Mouse (Mus musculus) ES-E14 (cell line): ENCODE results near the gene Olfr340. TPM values are rescaled to one million over a fixed set of nuclear protein-coding genes. Genes with fewer than 3 reads are reported as not detected.
A peak's percentile ranks its signal among the peaks of the same experiment; 100 is the strongest.
"Not testable (repeated sequence)": the region's sequence is repeated elsewhere in the genome, so short reads cannot be mapped to it uniquely, and the experiment has no call there.

Experiments
- DNase-seq: peaks from one replicate; pipeline ENCODE4 v3.0.0-alpha.2; 2013; ENCODE audit warnings: low read depth, low spot score
- H3K27ac ChIP-seq: 2 replicates; pipeline ENCODE4 v1.5.1; 2012; ENCODE audit warnings: low read depth, mild to moderate bottlenecking, low read length, moderate library complexity, mixed read lengths; ENCODE audit not compliant: poor library complexity, insufficient read depth, severe bottlenecking
- H3K36me3 ChIP-seq: 2 replicates; pipeline ENCODE4 v1.6.1; 2012; ENCODE audit warnings: mild to moderate bottlenecking, low read length, moderate library complexity, mixed read lengths; ENCODE audit not compliant: control insufficient read depth, poor library complexity, insufficient read depth, severe bottlenecking
- H3K4me1 ChIP-seq, 2 experiments: fragments of 150-350 bp in 1 of 2; sonication (generic) in 1 of 2; 2 replicates each; pipeline ENCODE4 v1.6.1; 2012; ENCODE audit warnings: low read length in 2 of 2, mild to moderate bottlenecking in 1 of 2, mixed read lengths in 1 of 2; ENCODE audit not compliant: control insufficient read depth in 2 of 2, insufficient read depth in 2 of 2, poor library complexity in 1 of 2
- H3K4me3 ChIP-seq, 2 experiments: fragments of 150-350 bp in 1 of 2; sonication (generic) in 1 of 2; 2 replicates each; pipeline ENCODE4 v1.5.1; 2012; ENCODE audit warnings: low read length in 2 of 2, low read depth in 1 of 2, mild to moderate bottlenecking in 1 of 2, mixed read lengths in 1 of 2; ENCODE audit not compliant: insufficient read depth in 1 of 2, poor library complexity in 1 of 2, severe bottlenecking in 1 of 2
- H3K9ac ChIP-seq: 2 replicates; pipeline ENCODE4 v1.6.1; 2012; ENCODE audit warnings: low read depth, mild to moderate bottlenecking, low read length, mixed read lengths; ENCODE audit not compliant: poor library complexity, insufficient read depth, severe bottlenecking
- H3K9me3 ChIP-seq: fragments of 150-350 bp; sonication (generic); 2 replicates; pipeline ENCODE4 v1.6.1; 2012; ENCODE audit warnings: low read depth, mild to moderate bottlenecking, low read length; ENCODE audit not compliant: control insufficient read depth, insufficient read depth
- CHD2 ChIP-seq: IDR thresholded peaks from 2 replicates; pipeline ENCODE4 v1.6.1; 2014; ENCODE audit warnings: mild to moderate bottlenecking, low read depth, low read length, inconsistent platforms
- HCFC1 ChIP-seq: IDR thresholded peaks from 2 replicates; pipeline ENCODE4 v1.6.1; 2012; ENCODE audit warnings: low read length, inconsistent platforms, borderline replicate concordance; ENCODE audit not compliant: insufficient read depth
- MAFK ChIP-seq: IDR thresholded peaks from 2 replicates; pipeline ENCODE4 v1.6.1; 2014; ENCODE audit warnings: mild to moderate bottlenecking, low read depth, low read length, inconsistent platforms; ENCODE audit not compliant: insufficient read depth
- ZC3H11A ChIP-seq: IDR thresholded peaks from 2 replicates; pipeline ENCODE4 v1.6.1; 2012; ENCODE audit warnings: low read depth, mild to moderate bottlenecking, inconsistent platforms, low read length, borderline replicate concordance
- ZNF384 ChIP-seq: IDR thresholded peaks from 2 replicates; pipeline ENCODE4 v1.6.1; 2012; ENCODE audit warnings: low read depth, low read length, inconsistent platforms
- in situ Hi-C, 2 experiments: fragments of 600-800 bp; cut with MboI; formaldehyde crosslinking; loops; one replicate each; pipeline ENCODE4 v1.15.1; 2025; ENCODE audit warnings: low sequenced_read_pairs in 2 of 2, inconsistent platforms in 1 of 2; ENCODE audit not compliant: unreplicated experiment in 2 of 2
- total RNA-seq: library from RNA; depleted of rRNA; stranded (reverse); fragments of 300-350 nt; gene quantifications from 2 replicates; pipeline ENCODE4 v1.2.3, GENCODE M21; 2012; rRNA removed

The Olfr340 gene
- total RNA-seq = 0.69 TPM in 1 of 2 replicates, not detected in the other

DNA sequence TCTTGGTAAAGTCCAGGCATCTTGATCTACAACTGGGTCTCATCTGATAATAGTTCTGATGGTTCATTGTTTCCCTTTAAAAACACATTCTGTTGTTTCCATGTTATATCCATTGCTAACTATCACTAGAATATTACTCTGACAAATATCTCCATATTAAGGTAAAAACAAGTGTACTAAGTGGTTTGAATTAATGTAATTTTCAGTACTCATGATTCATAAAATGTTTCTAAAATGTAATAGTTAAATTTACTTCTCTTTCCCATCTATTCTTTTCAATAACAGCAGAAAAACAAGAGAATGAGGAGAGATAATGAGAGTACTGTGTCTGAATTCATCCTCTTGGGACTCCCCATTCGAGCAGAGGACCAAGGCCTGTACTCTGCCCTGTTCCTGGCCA lies at the start of gene Olfr340:
Gene Olfr340 (plus strand): TSS at position 301 of the 400 bp plus-strand sequence.
- TF ChIP-seq CHD2 (no peak), HCFC1 (no peak), ZC3H11A (no peak), ZNF384 (no peak), MAFK (no peak)
- in situ Hi-C loops = no loop called here
- no peak for DNase-seq
- H3K27ac ChIP-seq = no peak within 1 kb of the TSS
- H3K4me3 ChIP-seq = no peak within 1 kb of the TSS
- no peak within 1 kb of the TSS for H3K9ac ChIP-seq
- no peaks in the 10 kb centered on the region for H3K36me3 ChIP-seq
- no peaks in the 10 kb centered on the region for H3K4me1 ChIP-seq
- 0 out of 2 replicates have a peak, but pooled peaks cover 2% of the 10 kb centered on the region for H3K9me3 ChIP-seq

DNA sequence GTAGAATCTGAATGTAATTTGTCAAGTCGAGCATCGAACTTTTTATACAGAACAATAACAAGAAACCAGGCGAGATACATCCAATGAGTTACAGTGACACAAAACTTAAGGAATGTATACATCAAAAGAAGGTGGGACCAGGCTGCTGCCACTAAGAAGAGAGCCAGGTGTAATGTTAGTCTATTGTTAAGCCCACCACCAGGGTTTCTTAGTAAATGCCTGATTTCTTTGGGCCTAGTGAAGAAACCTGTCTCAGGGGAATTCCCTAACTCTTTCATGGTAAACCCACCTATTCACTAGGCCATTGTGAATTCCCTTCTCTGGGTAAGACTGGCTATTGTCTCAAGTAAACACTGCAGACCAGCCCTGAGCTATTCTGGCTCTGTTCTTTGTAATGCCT lies 37.2 kb upstream of the Olfr340 start:
- H3K4me1 ChIP-seq, H3K36me3 ChIP-seq, in situ Hi-C loops, H3K9me3 ChIP-seq, H3K4me3 ChIP-seq, H3K9ac ChIP-seq: not testable (repeated sequence)
- peak overlapping the region; percentile 84; the same call in 1 of the 2 replicates for H3K27ac ChIP-seq
- peak; percentile 35 for DNase-seq

DNA sequence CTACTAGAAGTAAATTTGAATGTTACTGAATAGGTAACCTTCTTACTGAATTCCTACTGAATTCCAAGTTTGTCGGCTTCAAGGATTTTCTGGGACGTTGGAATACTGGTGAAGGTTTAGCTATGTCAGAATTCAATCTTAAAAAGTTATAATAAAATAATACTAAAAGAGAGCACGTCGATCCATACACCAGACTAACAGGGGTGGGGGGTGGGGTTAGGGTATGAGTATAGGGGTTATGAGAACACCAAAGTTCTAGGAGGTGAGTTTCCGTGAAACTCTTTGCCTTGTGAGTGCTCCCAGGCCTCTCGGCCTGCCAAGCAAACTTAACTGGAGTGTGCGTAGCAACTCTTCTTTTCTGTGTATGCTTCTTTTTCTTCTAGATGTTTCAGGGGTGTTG lies 36.8 kb upstream of the Olfr340 start:
- H3K4me3 ChIP-seq, H3K4me1 ChIP-seq, H3K36me3 ChIP-seq, H3K9ac ChIP-seq, H3K9me3 ChIP-seq, in situ Hi-C loops, DNase-seq: not testable (repeated sequence)
- peak overlapping the region; percentile 70 for H3K27ac ChIP-seq

DNA sequence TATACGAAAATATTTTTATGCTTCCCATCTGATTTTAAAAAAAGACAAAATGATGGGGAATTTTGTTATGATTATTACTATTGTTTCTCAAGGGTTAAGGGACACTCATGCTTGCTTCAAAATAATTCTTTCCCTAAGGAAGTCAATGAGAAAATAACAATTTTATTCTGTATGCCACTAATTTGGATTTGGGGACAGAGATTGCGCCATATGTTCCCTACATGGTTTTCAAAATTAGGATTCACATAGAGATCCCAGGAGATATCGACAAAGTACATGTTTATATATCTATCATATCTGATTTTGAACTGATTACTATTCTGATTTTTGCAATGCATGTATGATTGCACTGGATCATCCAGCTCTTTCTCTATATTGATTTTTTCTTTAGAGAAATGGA lies 33.7 kb upstream of the Olfr340 start, which contains the start of gene Olfr339:
Gene Olfr339 (plus strand): TSS at position 301 of the 400 bp plus-strand sequence.
- no peaks in the 10 kb centered on the region for H3K36me3 ChIP-seq
- TF ChIP-seq CHD2 = no peak
- no peak for TF ChIP-seq HCFC1
- TF ChIP-seq ZNF384 = no peak
- TF ChIP-seq MAFK = no peak
- in situ Hi-C loops = no loop called here

DNA sequence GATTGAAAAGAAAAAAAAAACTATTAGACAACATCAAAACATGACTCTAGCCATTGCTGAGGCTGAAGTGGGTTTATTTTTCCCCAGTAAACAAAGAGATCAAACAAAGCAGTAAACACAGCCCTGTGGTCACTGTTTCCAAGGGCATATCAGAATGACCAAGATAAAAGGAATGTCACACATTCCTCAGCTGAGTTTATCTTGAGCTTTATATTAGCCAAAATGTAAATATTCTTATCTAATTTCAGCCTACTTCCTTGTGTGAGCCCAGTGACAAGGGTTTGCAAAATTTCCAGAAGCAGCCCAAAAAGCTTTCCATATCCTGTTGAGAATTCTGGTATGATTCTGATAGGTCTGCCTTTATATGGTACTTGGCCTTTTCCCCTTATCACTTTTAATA lies 21.2 kb downstream of the Olfr340 start:
- no peaks in the 10 kb centered on the region for H3K36me3 ChIP-seq
- H3K27ac ChIP-seq = no peak overlapping the region
- H3K9ac ChIP-seq = no peak overlapping the region
- no peak overlapping the region for H3K4me3 ChIP-seq
- no peak for DNase-seq
- H3K9me3 ChIP-seq = no peaks in the 10 kb centered on the region
- H3K4me1 ChIP-seq = no peaks in the 10 kb centered on the region
- in situ Hi-C loops = no loop called here
- TF ChIP-seq ZNF384 = no peak
- no peak for TF ChIP-seq MAFK
- no peak for TF ChIP-seq CHD2
- TF ChIP-seq HCFC1 = no peak
- no peak for TF ChIP-seq ZC3H11A

More for the DNA sequence above, 33.7 kb upstream of the Olfr340 start, which contains the start of gene Olfr339:
- Histone ChIP-seq H3K9ac (no peak within 1 kb of the TSS), H3K4me1 (peaks cover 3 to 7% of the 10 kb centered on the region in 2 experiments; a peak in 3 of 4 replicates), H3K27ac (no peak within 1 kb of the TSS), H3K4me3 (no peak within 1 kb of the TSS), H3K9me3 (peaks cover 2% of the 10 kb centered on the region)
- DNase-seq = no peak
